Mouse (Mus musculus): ENCODE results near the gene Ddx42. TPM values are rescaled to one million over a fixed set of nuclear protein-coding genes. Genes with fewer than 3 reads are reported as not detected.

Gene Ddx42
- total RNA-seq, 2 experiments from 2014 or later, result 64.4 to 68.0 TPM

Other genes with a start within 250 kb of the Ddx42 start
- gene Ace, start 249.0 kb upstream of the Ddx42 start, total RNA-seq (2021), result 10 to 100 TPM; 14.3 to 18.6 TPM
- not detected for gene Ace3, start 222.3 kb upstream of the Ddx42 start, total RNA-seq (2021)
- 1 to 10 TPM; 2.1 to 2.6 TPM for gene Kcnh6, start 208.8 kb upstream of the Ddx42 start, total RNA-seq (2021)
- gene Dcaf7, start 180.1 kb upstream of the Ddx42 start, total RNA-seq (2021), result 100 to 1,000 TPM; 128 to 138 TPM
- 10 to 100 TPM; 17.9 to 19.7 TPM for gene Taco1, start 150.9 kb upstream of the Ddx42 start, total RNA-seq (2021)
- 10 to 100 TPM; 30.7 to 31.0 TPM for gene Map3k3, start 132.3 kb upstream of the Ddx42 start, total RNA-seq (2021)
- 1 to 10 TPM in 1 of 2 experiments, not detected in 1; 1.6 TPM for gene Gm10840, start 56.1 kb upstream of the Ddx42 start, total RNA-seq (2021)
- gene Limd2, start 56.1 kb upstream of the Ddx42 start, total RNA-seq (2021), result 10 to 100 TPM; 94.9 to 97.0 TPM
- 10 to 100 TPM; 24.8 to 29.8 TPM for gene Strada, start 14.8 kb upstream of the Ddx42 start, total RNA-seq (2021)
- gene Ccdc47, start 582 bp upstream of the Ddx42 start, total RNA-seq (2021), result 10 to 100 TPM; 84.2 to 91.5 TPM
- 10 to 100 TPM; 25.9 to 26.9 TPM for gene Ftsj3, start 39.2 kb downstream of the Ddx42 start, total RNA-seq (2021)
- gene Psmc5, start 39.2 kb downstream of the Ddx42 start, total RNA-seq (2021), result 100 to 1,000 TPM; 211 to 215 TPM
- 10 to 100 TPM; 16.6 to 16.9 TPM for gene Smarcd2, start 56.0 kb downstream of the Ddx42 start, total RNA-seq (2021)
- under 1 TPM in 1 of 2 experiments, not detected in 1; 0.12 TPM for gene Tcam1, start 59.7 kb downstream of the Ddx42 start, total RNA-seq (2021)
- not detected for gene Gh, start 84.9 kb downstream of the Ddx42 start, total RNA-seq (2021)
- gene Cd79b, start 97.8 kb downstream of the Ddx42 start, total RNA-seq (2021), result not detected
- not detected for gene Scn4a, start 136.4 kb downstream of the Ddx42 start, total RNA-seq (2021)
- gene Prr29, start 148.5 kb downstream of the Ddx42 start, total RNA-seq (2021), result not detected
- 1 to 10 TPM; 2.9 to 5.7 TPM for gene Icam2, start 171.1 kb downstream of the Ddx42 start, total RNA-seq (2021)

Data from left cerebral cortex, adult 18-20 months (tissue).